In genomic region chr10:59970450-59971062, GRCm38 (mm10) we compare ENCODE assay signal across 8 mouse cellular contexts. TPM values are rescaled to one million over a fixed set of nuclear protein-coding genes. Genes with fewer than 3 reads are reported as not detected.
DNase-seq lines count a peak whose midpoint lies in the region; ATAC-seq and TF ChIP-seq lines count a peak whose summit lies in the region.

No protein-coding gene starts in this region.

- no peaks in the 10 kb centered on the region for H3K79me2 ChIP-seq in MEL (ENCODE audit: control insufficient read depth, insufficient read depth, low read length, poor library complexity)

- H3K9ac ChIP-seq in MEL (ENCODE audit: control insufficient read depth, low read depth, low read length, poor library complexity, severe bottlenecking) = no peak overlapping the region; the same call in 1 of the 2 replicates
- peak overlapping the region; percentile 71 for H3K9ac ChIP-seq in heart, postnatal 0 days (replicated peaks; ENCODE audit: low read depth, low read length)
- H3K9ac ChIP-seq in lung, embryonic 16.5 days (ENCODE audit: low read length) = peak overlapping the region; percentile 79

- TF ChIP-seq RAD21 in MEL (IDR thresholded peaks at IDR 0.05; ENCODE audit: low read depth, low read length) = no peak

- no peak for TF ChIP-seq EP300 in MEL (IDR thresholded peaks at IDR 0.05; ENCODE audit: low read depth in 1 of 2, low read length in 2 of 2)
- TF ChIP-seq EP300 in heart, postnatal 0 days (IDR thresholded peaks at IDR 0.05; ENCODE audit: low read depth) = no peak

- no peak for TF ChIP-seq POLR2A in cerebellum, adult 2 months (IDR thresholded peaks at IDR 0.05; ENCODE audit: borderline replicate concordance, insufficient read depth, low read length)
- no peak for TF ChIP-seq POLR2A in MEL (IDR thresholded peaks at IDR 0.05; ENCODE audit: control insufficient read depth in 1 of 2, insufficient read depth in 1 of 2, low read depth in 1 of 2, low read length in 2 of 2, poor library complexity in 1 of 2)

- H3K9me3 ChIP-seq in MEL (replicated peaks; ENCODE audit: insufficient read depth, low read length) = no peaks in the 10 kb centered on the region
- H3K9me3 ChIP-seq in heart, postnatal 0 days (replicated peaks; ENCODE audit: control insufficient read depth, low read length) = no peaks in the 10 kb centered on the region
- no peaks in the 10 kb centered on the region for H3K9me3 ChIP-seq in lung, embryonic 16.5 days (ENCODE audit: control insufficient read depth, low read length)

- no peak for DNase-seq in cerebellum, adult 2 months
- no peak for DNase-seq in MEL (ENCODE audit: low read depth, low spot score)
- no peak for DNase-seq in heart, postnatal 0 days (ENCODE audit: low spot score)
- DNase-seq in right cerebral cortex, adult 18-20 months = no peak
- DNase-seq in urinary bladder, postnatal 10 days (ENCODE audit: low spot score) = no peak
- DNase-seq in left cerebral cortex, postnatal 10 days (ENCODE audit: extremely low spot score in 1 of 2, low spot score in 2 of 2) = no peak

- peak overlapping the region; percentile 100 for H3K27ac ChIP-seq in cerebellum, adult 2 months (ENCODE audit: insufficient read depth, low read length)
- no peak overlapping the region for H3K27ac ChIP-seq in MEL (ENCODE audit: control insufficient read depth, low read depth, low read length)
- peak overlapping the region; percentile 99 for H3K27ac ChIP-seq in heart, postnatal 0 days (ENCODE audit: low read depth)
- peak overlapping the region; percentile 94 for H3K27ac ChIP-seq in lung, embryonic 16.5 days (ENCODE audit: low read length)

- no peak for TF ChIP-seq CTCF in cerebellum, adult 2 months (IDR thresholded peaks at IDR 0.05; ENCODE audit: borderline replicate concordance, insufficient read depth, low read depth, low read length)
- TF ChIP-seq CTCF in MEL (IDR thresholded peaks at IDR 0.05 in 2 of 3, conservative IDR thresholded peaks at IDR 0.05 in 1 of 3; ENCODE audit: control insufficient read depth in 1 of 3, insufficient read depth in 1 of 3, low read depth in 2 of 3, low read length in 3 of 3, poor library complexity in 1 of 3, severe bottlenecking in 1 of 3) = no peak
- no peak for TF ChIP-seq CTCF in heart, postnatal 0 days (IDR thresholded peaks at IDR 0.05; ENCODE audit: low read depth)

- ATAC-seq in cerebellum, adult (ENCODE audit: insufficient number of reproducible peaks, low FRiP score, low TSS enrichment) = no peak
- no peak for ATAC-seq in heart, postnatal 0 days (ENCODE audit: insufficient read depth, low read depth)
- no peak for ATAC-seq in lung, embryonic 16.5 days (ENCODE audit: low read depth)

- intact Hi-C loops in left cerebral cortex, postnatal 10 days (cut with DNase I) = no loop called here

- H3K4me3 ChIP-seq in cerebellum, adult 2 months (replicated peaks; ENCODE audit: insufficient read depth, low read depth, low read length) = peak overlapping the region; percentile 74
- no peak overlapping the region; a peak in 1 of 4 replicates for H3K4me3 ChIP-seq in MEL (ENCODE audit: control insufficient read depth in 1 of 2, insufficient read depth in 1 of 2, low read depth in 2 of 2, low read length in 2 of 2)
- peak overlapping the region; percentile 39 for H3K4me3 ChIP-seq in heart, postnatal 0 days (ENCODE audit: low read depth, low read length)
- H3K4me3 ChIP-seq in lung, embryonic 16.5 days (ENCODE audit: low read length) = peak overlapping the region; percentile 60

- H3K4me2 ChIP-seq in heart, postnatal 0 days (ENCODE audit: low read depth, low read length) = peak overlapping the region; percentile 63
- H3K4me2 ChIP-seq in lung, embryonic 16.5 days (ENCODE audit: low read depth, low read length) = peak overlapping the region; percentile 85

- peaks cover 0 to 15% of the 10 kb centered on the region in 2 experiments; a peak in 2 of 4 replicates for H3K36me3 ChIP-seq in MEL (ENCODE audit: control insufficient read depth in 1 of 2, insufficient read depth in 2 of 2, low read length in 2 of 2)
- H3K36me3 ChIP-seq in heart, postnatal 0 days (replicated peaks; ENCODE audit: control insufficient read depth, insufficient read depth, low read length) = no peaks in the 10 kb centered on the region
- H3K36me3 ChIP-seq in lung, embryonic 16.5 days (ENCODE audit: control insufficient read depth, insufficient read depth, low read length) = no peaks in the 10 kb centered on the region

- no peaks in the 10 kb centered on the region for H3K27me3 ChIP-seq in cerebellum, adult 2 months (ENCODE audit: control insufficient read depth, insufficient read depth, low read length)
- peaks cover 0 to 2% of the 10 kb centered on the region in 2 experiments; a peak in 1 of 4 replicates for H3K27me3 ChIP-seq in MEL (ENCODE audit: control insufficient read depth in 1 of 2, insufficient read depth in 2 of 2, low read length in 2 of 2)
- no peaks in the 10 kb centered on the region for H3K27me3 ChIP-seq in heart, postnatal 0 days (ENCODE audit: control insufficient read depth, insufficient read depth, low read length)
- peaks cover 5% of the 10 kb centered on the region; the same call in 1 of the 2 replicates for H3K27me3 ChIP-seq in lung, embryonic 16.5 days (ENCODE audit: control insufficient read depth, insufficient read depth, low read depth, low read length)

- H3K4me1 ChIP-seq in cerebellum, adult 2 months (ENCODE audit: control insufficient read depth, insufficient read depth, low read length) = peaks cover 32% of the 10 kb centered on the region
- peaks cover 12 to 33% of the 10 kb centered on the region in 2 experiments for H3K4me1 ChIP-seq in MEL (ENCODE audit: control insufficient read depth in 1 of 2, insufficient read depth in 2 of 2, low read length in 2 of 2)
- H3K4me1 ChIP-seq in heart, postnatal 0 days (ENCODE audit: control insufficient read depth, insufficient read depth) = peaks cover 77% of the 10 kb centered on the region
- H3K4me1 ChIP-seq in lung, embryonic 16.5 days (replicated peaks; ENCODE audit: control insufficient read depth, insufficient read depth, low read length) = peaks cover 44% of the 10 kb centered on the region

- WGBS in cerebellum, adult 2 months = 22% methylated on average over 6 of the region's 6 CpGs
- WGBS in heart, postnatal 0 days = 26% methylated on average over 6 of the region's 6 CpGs
- 23% methylated on average over 6 of the region's 6 CpGs for WGBS in lung, embryonic 16.5 days

TF ChIP-seq in MEL, 35 proteins besides CTCF, POLR2A, EP300 and RAD21:
- TF ChIP-seq MAX (IDR thresholded peaks at IDR 0.05; ENCODE audit: low read length) (no peak), POLR2AphosphoS2 (IDR thresholded peaks at IDR 0.05; ENCODE audit: low read length) (no peak), CHD2 (IDR thresholded peaks at IDR 0.05; ENCODE audit: low read length) (no peak), BHLHE40 (IDR thresholded peaks at IDR 0.05; ENCODE audit: borderline replicate concordance, low read depth, low read length) (no peak), GATA1 (IDR thresholded peaks at IDR 0.05; ENCODE audit: low read depth, low read length) (no peak), ZKSCAN1 (IDR thresholded peaks at IDR 0.05; ENCODE audit: low read depth, low read length) (no peak), UBTF (IDR thresholded peaks at IDR 0.05; ENCODE audit: borderline replicate concordance, insufficient read depth, low read depth, low read length) (0 out of 2 replicates have a peak, but pooled peaks have one; percentile 1), MXI1 (IDR thresholded peaks at IDR 0.05; ENCODE audit: low read depth, low read length) (no peak), ETS1 (IDR thresholded peaks at IDR 0.05; ENCODE audit: low read depth, low read length) (0 out of 2 replicates have a peak, but pooled peaks have one; percentile 2), ZNF384 (IDR thresholded peaks at IDR 0.05; ENCODE audit: low read depth, low read length) (peak; percentile 87), E2F4 (IDR thresholded peaks at IDR 0.05; ENCODE audit: borderline replicate concordance, low read depth, low read length) (no peak), POLR2AphosphoS5 (IDR thresholded peaks at IDR 0.05; ENCODE audit: borderline replicate concordance, low read depth, low read length) (no peak), TAL1 (IDR thresholded peaks at IDR 0.05; ENCODE audit: low read length) (no peak), MYC (IDR thresholded peaks at IDR 0.05; ENCODE audit: low read depth, low read length) (no peak), RCOR1 (IDR thresholded peaks at IDR 0.05; ENCODE audit: low read depth, low read length) (no peak)
TF ChIP-seq in MEL: peak in this region for 3.

RNA-seq across cellular contexts. Expression of gene Ddit4, which starts 18.9 kb away (rescaled TPM):
- 48.3 and 53.9 TPM in 2 replicates for polyA plus RNA-seq in cerebellum, adult 2 months (2012; rRNA removed)
- total RNA-seq in MEL (2012; rRNA removed) = 2.6 and 40.6 TPM in 2 replicates
- 10 to 100 TPM in 1 of 2 experiments, not detected in 1; 11.6 TPM for polyA plus RNA-seq in MEL (2012; ENCODE audit: insufficient read depth in 1 of 2, insufficient read length in 2 of 2, low read depth in 1 of 2, low replicate concordance in 2 of 2, missing spikeins in 1 of 2)
- total RNA-seq in heart, postnatal 0 days (2014; rRNA removed; ENCODE audit: low replicate concordance) = 30.3 and 35.6 TPM in 2 replicates
- polyA plus RNA-seq in heart, postnatal 0 days (2015; fragmentation: Nextera tagmentation; extraction: Ambion mirVana) = 17.0 and 17.4 TPM in 2 replicates
- 36.3 and 39.3 TPM in 2 replicates for polyA plus RNA-seq in lung, embryonic 16.5 days (2015; fragmentation: Nextera tagmentation; extraction: Ambion mirVana)
- total RNA-seq in left cerebral cortex, postnatal 10 days (2021) = 10 to 100 TPM; 52.2 to 67.8 TPM

RNA-seq across cellular contexts. Expression of gene Ascc1, which starts 32.0 kb away (rescaled TPM):
- 25.4 and 28.8 TPM in 2 replicates for polyA plus RNA-seq in cerebellum, adult 2 months (2012; rRNA removed)
- total RNA-seq in MEL (2012; rRNA removed) = 17.0 and 17.1 TPM in 2 replicates
- 10 to 100 TPM in 1 of 2 experiments, not detected in 1; 37.9 TPM for polyA plus RNA-seq in MEL (2012; ENCODE audit: insufficient read depth in 1 of 2, insufficient read length in 2 of 2, low read depth in 1 of 2, low replicate concordance in 2 of 2, missing spikeins in 1 of 2)
- total RNA-seq in heart, postnatal 0 days (2014; rRNA removed; ENCODE audit: low replicate concordance) = 14.0 and 15.7 TPM in 2 replicates
- 34.6 and 35.8 TPM in 2 replicates for polyA plus RNA-seq in heart, postnatal 0 days (2015; fragmentation: Nextera tagmentation; extraction: Ambion mirVana)
- 48.2 and 51.6 TPM in 2 replicates for polyA plus RNA-seq in lung, embryonic 16.5 days (2015; fragmentation: Nextera tagmentation; extraction: Ambion mirVana)
- 10 to 100 TPM; 18.4 to 22.2 TPM for total RNA-seq in left cerebral cortex, postnatal 10 days (2021)

RNA-seq across cellular contexts. Expression of gene Anapc16, which starts 32.4 kb away (rescaled TPM):
- polyA plus RNA-seq in cerebellum, adult 2 months (2012; rRNA removed) = 93.2 and 95.5 TPM in 2 replicates
- 61.5 and 73.0 TPM in 2 replicates for total RNA-seq in MEL (2012; rRNA removed)
- 10 to 100 TPM in 1 of 2 experiments, not detected in 1; 53.7 TPM for polyA plus RNA-seq in MEL (2012; ENCODE audit: insufficient read depth in 1 of 2, insufficient read length in 2 of 2, low read depth in 1 of 2, low replicate concordance in 2 of 2, missing spikeins in 1 of 2)
- total RNA-seq in heart, postnatal 0 days (2014; rRNA removed; ENCODE audit: low replicate concordance) = 29.7 and 85.4 TPM in 2 replicates
- polyA plus RNA-seq in heart, postnatal 0 days (2015; fragmentation: Nextera tagmentation; extraction: Ambion mirVana) = 104 and 108 TPM in 2 replicates
- 103 and 104 TPM in 2 replicates for polyA plus RNA-seq in lung, embryonic 16.5 days (2015; fragmentation: Nextera tagmentation; extraction: Ambion mirVana)
- 10 to 100 TPM; 61.8 to 68.6 TPM for total RNA-seq in left cerebral cortex, postnatal 10 days (2021)

Comparison
In these comparisons a context has a peak if more than half of its experiments do, and no peak if none do; other contexts are left out.
1. H3K4me3 ChIP-seq: peak in cerebellum, adult 2 months (single experiment), heart, postnatal 0 days (single experiment) and lung, embryonic 16.5 days (single experiment); none in MEL (0 of 2).